Mouse (Mus musculus): ENCODE measurements around the gene Tjp1. TPM values are rescaled to one million over a fixed set of nuclear protein-coding genes. Genes with fewer than 3 reads are reported as not detected.

Tjp1 gene
- polyA plus RNA-seq, 1 experiment from 2014 or later: 3.1 TPM

- peaks cover 6% of the 10 kb centered on the region; the same call in 1 of the 2 replicates for H3K36me3 ChIP-seq (replicated peaks)
- no peak overlapping the region for H3K4me3 ChIP-seq (replicated peaks)
- H3K4me2 ChIP-seq: no peak overlapping the region
- WGBS (ENCODE audit: insufficient replicate concordance): 66% methylated on average over 6 of the region's 6 CpGs
- H3K27me3 ChIP-seq: no peaks in the 10 kb centered on the region
- no peak overlapping the region for H3K27ac ChIP-seq (replicated peaks)
- no peak overlapping the region for H3K9ac ChIP-seq
- no peaks in the 10 kb centered on the region for H3K9me3 ChIP-seq (replicated peaks)
- no peaks in the 10 kb centered on the region for H3K4me1 ChIP-seq (replicated peaks)
- ATAC-seq (ENCODE audit: insufficient read depth): no peak
Measured at GRCm38 (mm10) chr7:65296675-65297589, 230.6 kb downstream of the Tjp1 start.

DNA sequence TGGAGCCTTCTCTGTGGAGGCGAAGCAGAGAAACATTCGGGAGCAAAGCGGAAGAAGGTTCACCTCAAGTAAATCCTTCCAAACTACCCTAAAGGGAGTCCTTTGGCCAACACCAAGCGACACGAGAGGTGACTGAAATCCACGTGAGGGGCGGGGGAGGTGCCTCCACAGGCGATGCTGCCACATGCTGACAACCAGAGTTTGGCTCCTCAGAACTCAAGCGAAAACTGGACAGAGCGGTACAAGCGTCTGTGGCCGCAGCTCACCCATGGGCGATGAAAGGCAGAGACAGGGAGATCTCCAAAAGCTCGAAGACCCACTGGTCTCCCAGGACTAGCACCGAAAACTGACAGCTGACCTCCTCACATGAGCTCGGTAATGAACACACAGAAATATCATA, 244.7 kb downstream of the Tjp1 start:
- H3K27me3 ChIP-seq: no peaks in the 10 kb centered on the region
- no peak overlapping the region for H3K27ac ChIP-seq (replicated peaks)
- WGBS (ENCODE audit: insufficient replicate concordance): 59% methylated on average over 16 of the region's 16 CpGs
- H3K36me3 ChIP-seq (replicated peaks): no peaks in the 10 kb centered on the region
- no peak overlapping the region for H3K4me2 ChIP-seq
- no peak overlapping the region for H3K9ac ChIP-seq
- H3K4me1 ChIP-seq (replicated peaks): no peaks in the 10 kb centered on the region
- H3K9me3 ChIP-seq (replicated peaks): no peaks in the 10 kb centered on the region
- ATAC-seq (ENCODE audit: insufficient read depth): no peak
- H3K4me3 ChIP-seq (replicated peaks): no peak overlapping the region

DNA sequence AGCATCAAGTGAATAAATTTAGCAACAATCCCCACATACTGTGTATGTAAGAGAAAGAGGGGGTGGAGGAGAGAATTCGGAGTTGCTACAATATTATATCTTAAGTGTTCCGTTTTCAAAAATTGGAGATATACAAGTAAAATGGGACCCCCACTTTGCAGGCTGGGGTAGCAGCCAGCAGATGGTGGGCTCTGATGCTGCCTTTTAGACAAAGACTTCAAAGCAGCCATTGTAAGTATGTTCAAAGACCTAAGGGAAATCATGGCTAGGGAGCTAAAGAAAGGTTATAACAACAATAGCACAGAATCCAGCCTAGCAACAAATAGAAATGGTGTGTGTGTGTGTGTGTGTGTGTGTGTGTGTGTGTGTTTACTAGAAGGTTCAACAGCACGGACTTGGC, 245.6 kb downstream of the Tjp1 start:
- Histone ChIP-seq H3K9ac (no peak overlapping the region), H3K4me1 (replicated peaks) (no peaks in the 10 kb centered on the region), H3K9me3 (replicated peaks) (no peaks in the 10 kb centered on the region), H3K36me3 (replicated peaks) (no peaks in the 10 kb centered on the region), H3K27ac (replicated peaks) (no peak overlapping the region), H3K27me3 (no peaks in the 10 kb centered on the region), H3K4me3 (replicated peaks) (no peak overlapping the region), H3K4me2 (no peak overlapping the region)
- ATAC-seq (ENCODE audit: insufficient read depth): no peak
- WGBS (ENCODE audit: insufficient replicate concordance): 57% methylated on average over 3 of the region's 3 CpGs

GRCm38 (mm10) chr7:65280944-65281912, 246.4 kb downstream of the Tjp1 start:
- no peak overlapping the region for H3K9ac ChIP-seq
- no peak overlapping the region for H3K4me2 ChIP-seq
- H3K27me3 ChIP-seq: no peaks in the 10 kb centered on the region
- H3K36me3 ChIP-seq (replicated peaks): no peaks in the 10 kb centered on the region
- no peaks in the 10 kb centered on the region for H3K9me3 ChIP-seq (replicated peaks)
- no peaks in the 10 kb centered on the region for H3K4me1 ChIP-seq (replicated peaks)
- no peak overlapping the region for H3K27ac ChIP-seq (replicated peaks)
- no peak for ATAC-seq (ENCODE audit: insufficient read depth)
- no peak overlapping the region for H3K4me3 ChIP-seq (replicated peaks)
- 48% methylated on average over 10 of the region's 10 CpGs for WGBS (ENCODE audit: insufficient replicate concordance)

DNA sequence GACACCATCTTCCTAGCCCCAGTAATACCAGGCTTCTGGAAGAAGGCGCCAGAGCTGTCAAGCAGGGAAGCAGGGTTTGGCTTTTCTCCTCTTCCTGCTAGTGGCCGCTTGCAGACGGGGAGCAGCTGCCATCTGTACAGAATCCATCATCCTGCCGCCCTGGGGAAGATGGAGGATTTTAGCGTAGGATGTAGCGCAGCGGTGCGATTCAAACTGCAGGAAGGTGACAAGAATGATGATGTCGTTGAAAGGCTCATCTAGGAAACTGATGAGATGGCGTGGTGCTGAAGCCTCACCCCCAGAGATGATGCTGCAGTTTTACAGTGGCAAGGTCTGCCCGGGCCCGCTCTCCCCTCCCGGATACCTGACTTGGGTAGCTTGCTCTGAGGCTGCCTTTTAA, 248.3 kb downstream of the Tjp1 start:
- H3K4me3 ChIP-seq (replicated peaks): no peak overlapping the region
- H3K27ac ChIP-seq (replicated peaks): no peak overlapping the region
- no peaks in the 10 kb centered on the region for H3K36me3 ChIP-seq (replicated peaks)
- H3K9ac ChIP-seq: no peak overlapping the region
- no peaks in the 10 kb centered on the region for H3K4me1 ChIP-seq (replicated peaks)
- H3K9me3 ChIP-seq (replicated peaks): no peaks in the 10 kb centered on the region
- ATAC-seq (ENCODE audit: insufficient read depth): no peak
- WGBS (ENCODE audit: insufficient replicate concordance): 70% methylated on average over 13 of the region's 13 CpGs
- H3K4me2 ChIP-seq: no peak overlapping the region
- H3K27me3 ChIP-seq: no peaks in the 10 kb centered on the region

GRCm38 (mm10) chr7:65275761-65276160, 251.8 kb downstream of the Tjp1 start:
- WGBS (ENCODE audit: insufficient replicate concordance): 56% methylated on average over 4 of the region's 4 CpGs
- Histone ChIP-seq H3K27me3 (no peaks in the 10 kb centered on the region), H3K4me2 (no peak overlapping the region), H3K27ac (replicated peaks) (no peak overlapping the region), H3K4me3 (replicated peaks) (no peak overlapping the region), H3K9me3 (replicated peaks) (no peaks in the 10 kb centered on the region), H3K4me1 (replicated peaks) (no peaks in the 10 kb centered on the region), H3K9ac (no peak overlapping the region), H3K36me3 (replicated peaks) (no peaks in the 10 kb centered on the region)
- ATAC-seq (ENCODE audit: insufficient read depth): no peak

DNA sequence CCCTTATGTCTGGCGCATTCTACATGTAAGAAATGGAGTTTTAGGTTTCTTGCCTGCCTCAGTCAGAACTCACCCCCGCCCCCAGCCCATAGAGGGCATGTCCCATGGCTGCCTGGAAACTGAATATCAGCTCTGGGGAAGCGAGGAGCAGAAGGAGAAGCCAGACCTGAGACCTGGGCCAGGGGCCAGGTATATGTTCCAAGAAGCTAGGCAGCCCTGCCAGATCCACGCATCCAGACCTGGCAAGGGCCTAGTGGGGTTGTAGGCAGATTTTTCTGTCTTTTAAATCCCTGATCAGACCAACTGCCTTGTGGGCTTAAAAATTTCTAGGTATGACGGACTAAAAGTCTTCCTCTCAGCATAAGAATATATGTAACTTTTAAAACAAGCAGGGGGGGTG, 253.4 kb downstream of the Tjp1 start:
- Histone ChIP-seq H3K9me3 (replicated peaks) (no peaks in the 10 kb centered on the region), H3K4me3 (replicated peaks) (no peak overlapping the region), H3K36me3 (replicated peaks) (no peaks in the 10 kb centered on the region), H3K9ac (no peak overlapping the region), H3K4me2 (no peak overlapping the region), H3K4me1 (replicated peaks) (no peaks in the 10 kb centered on the region), H3K27me3 (no peaks in the 10 kb centered on the region), H3K27ac (replicated peaks) (no peak overlapping the region)
- ATAC-seq (ENCODE audit: insufficient read depth): no peak
- 68% methylated on average over 5 of the region's 5 CpGs for WGBS (ENCODE audit: insufficient replicate concordance)

GRCm38 (mm10) chr7:65249656-65250055, 277.9 kb downstream of the Tjp1 start:
- no peak overlapping the region for H3K4me3 ChIP-seq (replicated peaks)
- no peak overlapping the region for H3K4me2 ChIP-seq
- WGBS (ENCODE audit: insufficient replicate concordance): 83% methylated on average over 8 of the region's 8 CpGs
- H3K9ac ChIP-seq: no peak overlapping the region
- H3K4me1 ChIP-seq (replicated peaks): no peaks in the 10 kb centered on the region
- no peak for ATAC-seq (ENCODE audit: insufficient read depth)
- no peak overlapping the region for H3K27ac ChIP-seq (replicated peaks)
- H3K27me3 ChIP-seq: no peaks in the 10 kb centered on the region
- no peaks in the 10 kb centered on the region for H3K36me3 ChIP-seq (replicated peaks)
- H3K9me3 ChIP-seq (replicated peaks): no peaks in the 10 kb centered on the region

Other genes with a start within 250 kb of the Tjp1 start
- 14.6 and 14.7 TPM in 2 replicates for gene Tarsl2, start 117.1 kb upstream of the Tjp1 start, polyA plus RNA-seq (2015; fragmentation: Nextera tagmentation; extraction: Ambion mirVana)
- gene Tm2d3, start 163.4 kb upstream of the Tjp1 start, polyA plus RNA-seq (2015; fragmentation: Nextera tagmentation; extraction: Ambion mirVana): 28.9 and 30.8 TPM in 2 replicates

All from liver, embryonic 15.5 days (tissue).